Mouse (Mus musculus): ENCODE measurements around the gene Col4a2.

Gene Col4a2

GRCm38 (mm10) chr8:11296282-11296943 lies 16.2 kb upstream of the Col4a2 start:
- DNase-seq (ENCODE audit: low spot score): no peak

- no peak for DNase-seq (ENCODE audit: low spot score)
These were observed 15.3 kb upstream of the Col4a2 start for GRCm38 (mm10) chr8:11297141-11297838.

- DNase-seq (ENCODE audit: low spot score): no peak
These were observed 13.9 kb upstream of the Col4a2 start for GRCm38 (mm10) chr8:11298531-11299316.

- DNase-seq (ENCODE audit: low spot score): no peak
These were observed 13.3 kb upstream of the Col4a2 start for GRCm38 (mm10) chr8:11299317-11299602.

- DNase-seq (ENCODE audit: low spot score): no peak
These were observed 12.2 kb upstream of the Col4a2 start for GRCm38 (mm10) chr8:11300436-11300835.

GRCm38 (mm10) chr8:11304027-11304601 lies 8.5 kb upstream of the Col4a2 start:
- no peak for DNase-seq (ENCODE audit: low spot score)

GRCm38 (mm10) chr8:11305539-11305938 lies 7.1 kb upstream of the Col4a2 start:
- no peak for DNase-seq (ENCODE audit: low spot score)

GRCm38 (mm10) chr8:11307451-11307850 lies 5.2 kb upstream of the Col4a2 start:
- DNase-seq (ENCODE audit: low spot score): no peak

- DNase-seq (ENCODE audit: low spot score): no peak
These were observed 4.0 kb upstream of the Col4a2 start for GRCm38 (mm10) chr8:11308570-11308998.

GRCm38 (mm10) chr8:11309226-11309625 lies 3.4 kb upstream of the Col4a2 start:
- DNase-seq (ENCODE audit: low spot score): no peak

GRCm38 (mm10) chr8:11310049-11310448 lies 2.6 kb upstream of the Col4a2 start:
- no peak for DNase-seq (ENCODE audit: low spot score)

- no peak for DNase-seq (ENCODE audit: low spot score)
These were observed 790 bp upstream of the Col4a2 start for GRCm38 (mm10) chr8:11311681-11312348.

GRCm38 (mm10) chr8:11313176-11314111 lies 839 bp downstream of the Col4a2 start:
- DNase-seq (ENCODE audit: low spot score): no peak

GRCm38 (mm10) chr8:11314613-11315012 lies 2.0 kb downstream of the Col4a2 start:
- no peak for DNase-seq (ENCODE audit: low spot score)

- DNase-seq (ENCODE audit: low spot score): no peak
These were observed 2.8 kb downstream of the Col4a2 start for GRCm38 (mm10) chr8:11315179-11315943.

- DNase-seq (ENCODE audit: low spot score): no peak
These were observed 3.5 kb downstream of the Col4a2 start for GRCm38 (mm10) chr8:11316118-11316517.

- no peak for DNase-seq (ENCODE audit: low spot score)
These were observed 6.8 kb downstream of the Col4a2 start for GRCm38 (mm10) chr8:11319405-11319804.

- no peak for DNase-seq (ENCODE audit: low spot score)
These were observed 9.2 kb downstream of the Col4a2 start for GRCm38 (mm10) chr8:11321841-11322240.

- no peak for DNase-seq (ENCODE audit: low spot score)
These were observed 10.3 kb downstream of the Col4a2 start for GRCm38 (mm10) chr8:11322724-11323585.
